Mouse (Mus musculus) hindbrain, embryonic 10.5 days (tissue): ENCODE results near the gene Zmym2. TPM values are rescaled to one million over a fixed set of nuclear protein-coding genes. Genes with fewer than 3 reads are reported as not detected.

Experiments used
- DNase-seq: peaks from one replicate; pipeline ENCODE4 v3.0.0-alpha.2; 2017; ENCODE audit warnings: low spot score
- H3K27ac ChIP-seq: fragments of 300-500 bp; sonication (generic); 2 replicates; pipeline ENCODE4 v1.5.1; 2016; ENCODE audit warnings: mild to moderate bottlenecking, moderate library complexity
- H3K27me3 ChIP-seq: fragments of 300-500 bp; sonication (generic); 2 replicates; pipeline ENCODE4 v1.6.1; 2016; ENCODE audit warnings: mild to moderate bottlenecking; ENCODE audit not compliant: poor library complexity, insufficient read depth, severe bottlenecking
- H3K36me3 ChIP-seq: fragments of 300-500 bp; sonication (generic); 2 replicates; pipeline ENCODE4 v1.6.1; 2016; ENCODE audit warnings: mild to moderate bottlenecking, moderate library complexity
- H3K4me1 ChIP-seq: fragments of 300-500 bp; sonication (generic); replicated peaks from 2 replicates; pipeline ENCODE4 v1.6.1; 2016; ENCODE audit warnings: mild to moderate bottlenecking
- H3K4me3 ChIP-seq: fragments of 300-500 bp; sonication (generic); 2 replicates; pipeline ENCODE4 v1.5.1; 2016; ENCODE audit warnings: mild to moderate bottlenecking, moderate library complexity
- H3K9me3 ChIP-seq: fragments of 300-500 bp; sonication (generic); 2 replicates; pipeline ENCODE4 v1.6.1; 2016; ENCODE audit warnings: mild to moderate bottlenecking, moderate library complexity
- WGBS: fragments of 180-500 bp; shearing (Covaris S2); methylation state at CpG from one replicate; pipeline ENCODE4 v1.1.7; 2016; 5-methylcytosine and 5-hydroxymethylcytosine counted together
- polyA plus RNA-seq: library from polyadenylated mRNA; unstranded; fragments of >200 nt; fragmentation: Nextera tagmentation; extraction: Ambion mirVana; gene quantifications from 2 replicates; pipeline ENCODE4 v1.2.1, GENCODE M21; 2016

The Zmym2 gene
- polyA plus RNA-seq, 1 experiment from 2014 or later: 47.9 TPM

DNA sequence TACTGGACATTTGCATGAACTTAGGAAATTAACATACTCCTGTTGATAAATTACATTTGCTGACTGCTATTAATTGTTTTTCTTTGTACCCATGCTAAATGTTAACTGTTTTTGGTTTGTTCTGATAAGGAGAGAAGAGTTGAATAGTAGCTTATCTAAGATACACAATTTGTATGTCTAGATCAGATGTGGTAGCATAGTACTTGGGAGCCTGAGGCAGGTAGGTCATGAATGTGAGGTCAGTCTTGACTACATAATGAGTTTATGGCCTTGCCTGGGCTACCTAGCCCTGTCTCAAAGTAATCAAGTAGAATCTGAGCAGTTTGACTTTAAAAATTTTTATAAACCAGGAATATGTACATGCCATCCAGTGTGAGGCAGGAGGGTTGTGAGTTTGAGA is 67.9 kb downstream of the Zmym2 start:
- Histone ChIP-seq H3K36me3 (peaks cover 98% of the 10 kb centered on the region), H3K9me3 (no peaks in the 10 kb centered on the region), H3K4me1 (no peaks in the 10 kb centered on the region), H3K4me3 (no peak overlapping the region), H3K27me3 (no peaks in the 10 kb centered on the region), H3K27ac (no peak overlapping the region)
- no peak for DNase-seq

- no peak for DNase-seq
- Histone ChIP-seq H3K9me3 (no peaks in the 10 kb centered on the region), H3K4me3 (no peak overlapping the region), H3K27me3 (no peaks in the 10 kb centered on the region), H3K4me1 (no peaks in the 10 kb centered on the region), H3K27ac (no peak overlapping the region), H3K36me3 (peaks cover 47% of the 10 kb centered on the region)
- WGBS: 80% methylated on average over 2 of the region's 2 CpGs
Observed at GRCm38 (mm10) chr14:56963969-56964734, 77.7 kb downstream of the Zmym2 start.

GRCm38 (mm10) chr14:56969653-56970052 is 83.2 kb downstream of the Zmym2 start:
- Histone ChIP-seq H3K36me3 (no peaks in the 10 kb centered on the region), H3K27ac (peak overlapping the region; percentile 8; the same call in 1 of the 2 replicates), H3K4me3 (no peak overlapping the region), H3K9me3 (no peaks in the 10 kb centered on the region), H3K4me1 (peaks cover 8% of the 10 kb centered on the region), H3K27me3 (no peaks in the 10 kb centered on the region)
- DNase-seq: no peak
- WGBS: 80% methylated on average over 8 of the region's 8 CpGs

DNA sequence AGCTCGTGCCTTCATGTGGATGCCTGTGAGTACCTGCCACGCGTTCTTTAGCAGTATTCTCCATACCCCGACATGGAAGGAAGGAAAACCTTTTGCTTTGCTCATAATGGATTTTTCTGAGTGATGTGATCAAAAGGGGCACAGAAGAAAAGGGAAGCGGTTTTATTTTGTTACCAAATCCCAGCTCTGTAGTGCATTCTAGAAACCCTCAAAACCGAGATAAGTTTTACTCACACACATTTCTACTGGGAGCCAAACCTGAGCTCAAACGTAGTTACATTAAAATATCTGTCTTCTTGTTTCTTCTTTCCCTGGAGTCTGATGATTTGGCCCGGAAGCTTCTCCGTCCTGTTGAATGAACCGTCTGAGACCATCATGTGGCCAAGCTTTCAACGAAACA is 83.7 kb downstream of the Zmym2 start:
- Histone ChIP-seq H3K36me3 (no peaks in the 10 kb centered on the region), H3K4me3 (no peak overlapping the region), H3K27ac (peak overlapping the region; percentile 8; the same call in 1 of the 2 replicates), H3K4me1 (peaks cover 8% of the 10 kb centered on the region), H3K9me3 (no peaks in the 10 kb centered on the region), H3K27me3 (no peaks in the 10 kb centered on the region)
- WGBS: 75% methylated on average over 11 of the region's 11 CpGs
- no peak for DNase-seq

GRCm38 (mm10) chr14:56978045-56978655 is 91.7 kb downstream of the Zmym2 start:
- WGBS: 71% methylated on average over 8 of the region's 8 CpGs
- DNase-seq: no peak

DNA sequence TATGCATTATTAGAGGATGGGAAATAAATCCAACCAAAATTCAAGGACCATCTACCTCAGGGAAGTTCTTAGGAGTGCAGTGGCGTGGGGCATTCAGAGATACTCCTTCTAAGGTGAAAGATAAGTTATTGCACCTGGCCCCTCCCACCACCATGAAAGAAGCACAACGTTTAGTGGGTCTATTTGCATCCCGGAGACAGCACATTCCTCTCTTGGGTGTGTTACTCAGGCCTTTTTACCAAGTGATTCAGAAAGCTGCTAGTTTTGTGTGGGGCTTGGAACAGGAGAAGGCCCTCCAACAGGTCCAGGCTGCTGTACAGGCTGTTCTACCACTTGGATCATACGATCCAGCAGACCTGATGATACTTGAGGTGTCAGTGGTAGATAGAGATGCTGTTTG is 102.2 kb downstream of the Zmym2 start:
- no peaks in the 10 kb centered on the region for H3K9me3 ChIP-seq
- H3K27ac ChIP-seq: no peak overlapping the region
- 79% methylated on average over 4 of the region's 4 CpGs for WGBS
- no peaks in the 10 kb centered on the region for H3K36me3 ChIP-seq
- H3K4me3 ChIP-seq: no peak overlapping the region
- H3K4me1 ChIP-seq: no peaks in the 10 kb centered on the region
- DNase-seq: no peak
- H3K27me3 ChIP-seq: no peaks in the 10 kb centered on the region

More at GRCm38 (mm10) chr14:56978045-56978655, 91.7 kb downstream of the Zmym2 start:
- no peaks in the 10 kb centered on the region for H3K4me1 ChIP-seq
- H3K27ac ChIP-seq: no peak overlapping the region
- H3K4me3 ChIP-seq: no peak overlapping the region
- no peaks in the 10 kb centered on the region for H3K9me3 ChIP-seq
- H3K27me3 ChIP-seq: no peaks in the 10 kb centered on the region
- no peaks in the 10 kb centered on the region for H3K36me3 ChIP-seq

Other genes starting within 250 kb of the Zmym2 start
- 26.6 and 34.0 TPM in 2 replicates for gene Mphosph8, start 218.4 kb upstream of the Zmym2 start, polyA plus RNA-seq
- 36.2 and 43.9 TPM in 2 replicates for gene Pspc1, start 108.3 kb upstream of the Zmym2 start, polyA plus RNA-seq
- 17.8 and 23.3 TPM in 2 replicates for gene Zmym5, start 74.9 kb upstream of the Zmym2 start, polyA plus RNA-seq
- gene Gja3, start 171.4 kb downstream of the Zmym2 start, polyA plus RNA-seq: not detected in 2 replicates
- gene Gjb2, start 218.0 kb downstream of the Zmym2 start, polyA plus RNA-seq: 4.4 and 9.0 TPM in 2 replicates
- gene Gm4491, start 229.2 kb downstream of the Zmym2 start, polyA plus RNA-seq: not detected in 2 replicates
- gene Gjb6, start 247.0 kb downstream of the Zmym2 start, polyA plus RNA-seq: 0.92 and 1.5 TPM in 2 replicates